Mouse (Mus musculus) embryo, embryonic 11.5 days (tissue): Measurements from ENCODE around the gene Pde4c.

Experiments
- DNase-seq: peaks from one replicate; pipeline ENCODE4 v3.0.0-alpha.2; 2012; ENCODE audit warnings: low read depth, low spot score

The Pde4c gene

DNA sequence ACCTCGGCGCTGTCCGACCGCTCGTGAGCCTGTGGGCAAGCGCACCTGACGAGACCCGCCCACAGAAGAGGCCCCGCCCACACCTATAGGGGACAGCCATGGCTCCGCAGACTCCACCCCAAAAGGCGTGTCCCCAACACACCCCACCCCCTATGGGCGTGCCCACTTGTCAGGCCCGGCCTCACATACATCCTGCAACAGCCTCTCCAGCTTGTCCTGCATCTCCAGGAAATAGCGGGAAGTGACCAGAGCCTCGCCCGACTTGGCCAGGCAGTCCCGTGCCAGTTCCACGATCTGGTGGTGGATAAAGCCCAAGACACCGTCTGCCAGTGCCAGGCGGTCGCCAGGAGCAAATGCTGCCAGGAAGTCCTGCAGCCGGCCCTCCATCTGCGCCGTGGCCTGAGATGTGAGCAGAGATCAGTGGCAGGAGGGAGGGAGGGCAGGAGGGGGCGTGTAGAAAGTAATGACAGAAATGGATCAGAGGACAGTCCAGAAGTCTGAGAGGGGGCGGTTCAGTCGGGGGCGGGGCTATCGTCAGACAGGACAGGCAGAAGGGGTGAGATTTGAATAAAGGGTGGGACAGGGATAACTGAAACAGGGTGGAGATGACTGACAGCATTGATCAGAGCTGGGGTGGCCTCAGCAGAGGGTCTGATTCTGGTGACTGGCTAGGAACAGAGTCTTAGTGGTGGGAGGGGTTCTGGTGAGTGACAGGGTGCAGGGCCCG is 64.6 kb downstream of the Pde4c start:
- DNase-seq = no peak

DNA sequence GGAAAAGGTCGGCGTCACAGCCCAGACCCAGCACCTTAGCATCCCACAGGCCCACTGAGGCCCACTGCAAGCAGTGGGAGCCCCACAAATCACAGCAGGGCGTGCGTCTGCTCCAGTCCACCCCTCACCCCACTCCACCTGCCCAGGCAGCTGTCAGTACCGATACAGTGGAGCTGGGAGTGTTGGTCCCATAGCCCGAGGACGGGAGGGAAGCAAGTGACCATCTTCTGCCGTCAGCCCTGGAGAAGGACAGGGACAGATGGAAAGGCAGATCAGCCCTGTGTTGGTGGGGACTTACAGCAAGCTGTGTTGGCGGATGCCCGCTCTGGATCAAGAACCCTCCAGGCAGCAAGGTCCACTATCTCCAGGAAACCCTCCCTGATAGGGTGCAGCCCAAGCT is 65.5 kb downstream of the Pde4c start:
- DNase-seq = no peak

DNA sequence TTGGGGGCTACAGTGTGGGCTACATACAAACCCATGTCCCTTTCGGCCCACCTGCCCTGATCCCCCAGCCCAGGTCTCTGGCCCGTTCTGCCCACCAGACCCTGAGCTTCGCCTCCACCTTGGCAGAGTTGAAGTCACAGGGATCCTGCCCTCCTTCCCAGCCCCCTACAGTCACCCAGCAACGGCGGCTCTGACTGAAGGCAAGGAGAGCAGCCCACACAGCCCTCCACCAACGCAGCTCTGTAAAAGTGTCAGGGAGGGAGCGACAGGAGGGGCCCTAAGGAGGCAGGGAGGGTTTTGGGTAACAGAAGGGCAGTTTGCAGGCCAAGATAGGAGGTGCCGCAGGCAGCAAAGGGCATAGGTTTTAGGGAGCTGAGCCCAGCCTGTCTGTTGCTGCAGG is 67.3 kb downstream of the Pde4c start:
- no peak for DNase-seq

DNA sequence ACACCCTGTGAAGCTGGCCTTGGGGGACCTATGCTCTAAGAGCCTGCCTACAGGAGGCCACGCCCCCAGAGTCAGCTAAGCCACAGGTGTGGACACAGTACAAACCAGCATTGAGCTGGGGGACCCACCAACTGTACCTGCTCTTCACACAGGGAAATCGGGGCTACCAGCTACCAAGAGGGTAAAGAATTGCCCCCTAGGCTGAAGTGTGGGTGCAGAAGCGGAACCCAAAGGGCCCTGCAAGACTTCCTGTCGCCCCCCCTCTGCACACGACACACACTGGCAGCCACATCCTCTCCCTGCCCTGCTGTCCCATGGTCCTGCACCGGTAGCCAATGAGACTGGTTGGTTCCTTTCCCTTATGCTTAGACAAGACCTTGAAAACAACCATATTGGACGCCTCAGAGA is 67.8 kb downstream of the Pde4c start:
- no peak for DNase-seq

DNA sequence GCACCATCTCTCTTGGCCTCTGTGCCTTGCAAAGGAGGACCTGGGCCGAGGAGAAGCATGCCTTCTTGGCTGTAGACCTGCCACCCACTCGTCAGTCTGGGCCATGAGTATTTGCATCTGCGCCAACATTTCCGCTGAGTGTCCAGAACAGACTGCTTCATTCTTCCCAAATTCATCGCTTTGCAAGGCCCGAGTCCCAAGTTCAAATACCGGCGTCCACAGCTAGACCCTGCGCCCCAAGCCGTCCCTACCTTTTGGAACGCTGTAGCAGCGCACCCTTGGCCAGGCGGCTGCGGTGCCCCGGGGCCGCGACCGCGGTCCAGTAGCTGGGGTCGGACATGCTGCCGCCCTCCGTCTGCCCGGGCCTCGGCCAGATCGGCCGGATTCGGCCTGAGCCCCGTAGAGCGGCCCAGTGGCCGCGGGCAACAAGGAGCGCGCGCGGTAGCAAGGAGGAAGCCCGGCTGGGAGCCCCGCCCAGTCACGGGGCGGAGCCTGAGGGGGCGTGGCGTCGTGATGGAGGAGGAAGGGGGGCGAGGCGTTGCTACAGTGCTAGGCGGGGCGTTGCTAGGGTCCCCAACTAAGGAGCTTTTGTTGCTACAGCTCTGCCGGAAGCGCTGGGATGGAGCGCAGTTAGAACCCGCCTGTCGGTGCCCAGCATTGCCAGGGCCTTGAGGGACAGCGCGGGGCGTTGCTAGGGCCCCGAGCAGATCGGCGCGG is 68.6 kb downstream of the Pde4c start:
- peak; percentile 94 for DNase-seq

DNA sequence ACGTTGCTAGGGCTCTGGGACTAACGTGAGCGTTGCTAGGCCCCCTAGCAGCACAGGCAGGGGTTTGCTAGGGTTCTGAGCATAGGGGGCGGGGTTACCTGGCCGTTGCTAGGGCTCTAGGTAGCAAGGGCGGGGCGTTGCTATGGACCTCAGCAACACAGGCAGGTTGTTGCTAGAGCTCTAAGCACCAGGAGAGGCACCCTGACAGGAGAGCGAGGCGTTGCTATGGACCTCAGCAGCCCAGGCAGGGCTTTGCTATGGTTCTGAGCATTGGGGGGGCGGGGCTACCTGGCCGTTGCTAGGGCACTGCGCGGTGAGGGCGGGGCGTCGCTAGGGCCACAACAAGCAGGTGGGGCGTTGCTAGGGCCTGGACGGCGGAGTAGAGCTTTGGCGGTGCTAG is 69.2 kb downstream of the Pde4c start:
- no peak for DNase-seq

DNA sequence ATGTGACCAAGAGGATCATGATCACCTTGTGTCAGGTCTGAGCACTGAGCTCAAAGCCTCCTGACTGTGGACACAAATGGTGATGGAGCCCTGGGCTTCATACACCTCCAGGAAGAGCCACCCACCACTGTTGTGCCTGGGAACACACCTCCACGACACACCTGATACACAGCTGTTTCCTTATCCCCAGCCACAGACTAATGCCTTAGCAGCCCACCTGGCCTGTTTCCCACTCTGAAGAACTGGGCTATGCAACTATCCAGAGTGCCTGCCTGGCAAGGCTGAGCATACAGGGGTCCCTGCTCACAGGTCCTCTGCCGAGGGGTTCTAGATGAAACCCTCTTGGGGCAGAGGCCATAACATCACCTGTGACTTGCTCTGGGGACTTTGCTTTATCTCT is 70.7 kb downstream of the Pde4c start:
- no peak for DNase-seq

DNA sequence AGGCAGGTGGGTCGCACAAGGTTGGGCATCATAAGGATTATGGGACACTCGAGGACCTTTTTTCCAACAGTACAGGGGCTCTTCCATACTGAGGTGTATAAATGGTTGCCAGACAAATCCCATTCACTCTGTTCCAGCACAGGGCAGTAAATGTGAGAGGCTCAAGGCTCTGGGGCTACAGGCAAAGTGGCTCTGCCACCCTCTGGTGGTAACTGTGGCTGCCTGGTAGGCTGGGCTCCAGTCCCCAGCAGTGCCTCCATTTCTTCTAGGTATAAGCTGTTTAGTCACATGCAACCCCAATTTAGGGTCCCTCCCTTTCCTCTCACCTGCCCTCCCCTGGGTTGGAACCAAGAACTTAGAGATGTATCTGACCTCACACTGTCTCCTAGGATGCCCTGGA is 71.8 kb downstream of the Pde4c start:
- no peak for DNase-seq

DNA sequence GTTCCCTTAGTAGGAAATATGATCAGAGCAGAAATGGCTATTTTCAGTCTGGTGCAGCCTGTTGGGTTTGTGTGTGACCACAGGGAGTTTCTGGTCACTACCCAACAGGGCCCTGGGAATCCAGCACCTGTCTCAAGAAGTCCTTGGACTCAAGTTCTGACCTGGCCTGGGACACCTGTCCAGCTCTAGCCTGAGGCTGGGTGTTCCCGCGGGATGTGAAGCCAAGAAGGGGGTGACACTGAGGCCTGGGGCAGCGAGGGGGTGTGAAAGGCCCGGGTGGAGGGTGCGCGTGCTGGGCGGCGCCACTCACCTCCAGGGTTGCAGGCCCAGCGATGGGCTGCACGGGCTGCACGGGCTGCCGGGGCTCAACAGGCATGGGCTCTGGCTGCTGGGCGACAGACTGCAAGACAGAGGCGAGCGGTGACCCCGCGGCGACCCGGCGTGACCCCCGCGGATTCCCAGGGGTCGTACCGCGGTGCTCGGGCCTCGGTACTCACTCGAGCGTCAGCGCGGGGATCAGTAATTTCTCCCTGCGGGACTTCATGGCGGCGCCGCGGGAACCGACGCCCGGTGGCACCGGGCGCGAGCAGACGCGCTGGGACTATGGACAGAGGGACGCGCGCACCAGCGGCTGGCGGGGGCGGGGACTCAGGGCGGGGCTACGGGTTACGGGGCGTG is 73.0 kb downstream of the Pde4c start:
- DNase-seq = no peak

DNA sequence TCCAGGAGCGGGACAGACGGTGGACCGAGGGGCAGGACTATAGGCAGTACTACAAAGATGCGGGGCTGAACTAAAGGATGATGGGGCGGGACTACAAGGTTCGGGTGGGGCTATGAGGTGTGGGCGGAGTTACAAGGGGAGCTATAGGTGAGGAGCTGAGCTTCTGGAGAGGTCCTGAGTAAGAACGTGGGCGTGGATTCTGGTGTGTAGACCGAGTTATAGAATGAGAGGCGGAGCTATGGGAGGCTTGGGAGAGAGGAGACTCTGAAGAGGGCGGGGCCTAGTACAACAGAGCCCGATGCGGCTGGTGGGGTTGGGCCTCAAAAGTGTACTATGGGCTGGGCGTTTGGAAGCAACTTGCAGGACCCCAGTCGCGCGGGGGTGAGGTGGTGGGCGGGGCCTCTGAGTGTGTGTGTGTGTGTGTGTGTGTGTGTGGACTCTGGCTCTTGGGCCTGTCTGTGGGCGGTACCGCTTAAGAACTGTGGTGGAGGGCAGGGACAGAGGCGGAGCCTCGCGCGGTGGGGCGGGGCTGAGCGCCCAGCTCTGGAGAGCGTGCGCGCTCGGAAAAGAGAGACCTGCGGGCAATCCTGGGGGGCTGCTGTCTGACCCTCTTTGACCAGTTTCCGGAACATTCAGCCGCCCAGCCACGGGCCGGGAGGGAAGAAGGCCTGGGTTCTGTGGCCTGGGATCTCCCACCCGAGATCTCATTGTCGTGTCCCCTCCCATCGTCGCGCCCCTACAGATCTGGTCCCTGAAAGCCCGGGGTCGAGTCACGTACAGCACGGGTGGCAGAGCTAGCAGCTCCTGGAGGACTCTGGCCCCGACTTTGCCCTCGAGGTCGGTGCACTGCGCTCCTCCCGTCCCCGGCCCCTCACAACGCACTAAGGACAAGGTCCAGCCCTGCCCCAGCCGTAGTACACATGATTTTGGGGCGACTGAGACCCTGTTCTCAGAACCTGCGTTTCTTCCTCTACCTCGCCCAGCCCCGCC is 73.9 kb downstream of the Pde4c start:
- DNase-seq = peak; percentile 84

DNA sequence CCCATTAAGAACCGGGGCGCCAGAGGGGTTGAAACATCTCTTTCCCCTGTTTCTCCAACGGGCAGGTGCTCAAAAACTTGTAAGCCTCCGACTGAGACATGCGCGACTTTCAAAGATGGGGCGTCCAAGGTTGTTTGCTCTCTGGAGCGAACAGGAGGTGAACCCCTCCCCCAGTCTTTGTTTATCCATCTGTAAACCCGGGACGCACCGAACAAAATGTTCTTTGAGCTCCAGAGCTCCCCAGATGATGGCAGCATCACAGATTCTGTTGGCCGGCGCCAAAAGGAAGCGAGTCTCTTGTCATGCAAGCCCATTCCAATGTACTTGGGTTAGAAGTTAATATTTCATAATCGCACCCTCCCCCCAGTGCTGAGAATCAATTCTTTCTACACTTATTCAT is 74.8 kb downstream of the Pde4c start:
- DNase-seq = no peak

DNA sequence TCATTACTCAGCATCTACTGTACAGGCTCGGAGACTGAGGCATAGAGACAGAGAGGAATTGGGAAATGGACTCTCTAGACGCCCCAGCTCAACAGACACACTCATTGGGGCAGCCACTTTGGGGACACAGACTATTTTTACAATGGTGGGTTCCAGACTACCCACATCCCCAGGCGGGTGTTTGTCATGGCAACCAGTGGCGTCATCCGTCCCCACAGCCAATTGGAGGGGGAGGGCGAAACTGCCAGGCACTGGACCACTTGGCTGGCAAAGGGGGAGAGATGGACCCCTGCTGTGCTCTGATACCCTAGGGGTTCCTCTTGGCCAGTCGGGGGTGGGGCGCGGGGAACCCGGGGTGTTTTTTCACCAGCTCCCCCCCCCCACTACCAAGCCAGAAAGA is 77.1 kb downstream of the Pde4c start:
- no peak for DNase-seq
